Mouse (Mus musculus) liver, embryonic 14.5 days (tissue): ENCODE results near the gene Utrn.

Source experiments
- CTCF ChIP-seq: IDR thresholded peaks from 2 replicates; pipeline ENCODE4 v1.5.1; 2016; ENCODE audit warnings: antibody characterized with exemption, low read depth, control low read depth
- EP300 ChIP-seq: IDR thresholded peaks from 2 replicates; pipeline ENCODE4 v1.6.1; 2016; ENCODE audit warnings: antibody characterized with exemption, low read depth

DNA sequence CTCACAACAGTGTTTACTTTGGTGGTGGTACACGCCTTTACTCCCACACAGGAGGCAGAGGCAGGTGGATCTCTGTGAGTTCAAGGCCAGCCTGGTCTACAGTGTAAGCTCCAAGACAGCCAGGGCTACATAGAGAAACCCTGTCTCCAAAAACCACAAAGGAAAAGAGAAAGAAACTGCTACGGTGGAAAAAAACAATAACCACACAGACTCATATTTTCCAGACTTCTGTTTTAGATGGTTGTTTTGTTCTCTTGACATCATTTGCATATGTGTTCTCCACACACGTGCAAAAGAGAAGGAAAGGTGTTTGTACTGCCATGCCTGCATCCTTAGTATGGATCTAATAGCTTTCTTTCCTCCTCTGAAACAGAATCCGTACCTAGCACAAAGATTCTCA, 55.3 kb downstream of the Utrn start:
- TF ChIP-seq CTCF (no peak), EP300 (no peak)
